ENCODE assay signal across 9 mouse cellular contexts in the genomic region with DNA sequence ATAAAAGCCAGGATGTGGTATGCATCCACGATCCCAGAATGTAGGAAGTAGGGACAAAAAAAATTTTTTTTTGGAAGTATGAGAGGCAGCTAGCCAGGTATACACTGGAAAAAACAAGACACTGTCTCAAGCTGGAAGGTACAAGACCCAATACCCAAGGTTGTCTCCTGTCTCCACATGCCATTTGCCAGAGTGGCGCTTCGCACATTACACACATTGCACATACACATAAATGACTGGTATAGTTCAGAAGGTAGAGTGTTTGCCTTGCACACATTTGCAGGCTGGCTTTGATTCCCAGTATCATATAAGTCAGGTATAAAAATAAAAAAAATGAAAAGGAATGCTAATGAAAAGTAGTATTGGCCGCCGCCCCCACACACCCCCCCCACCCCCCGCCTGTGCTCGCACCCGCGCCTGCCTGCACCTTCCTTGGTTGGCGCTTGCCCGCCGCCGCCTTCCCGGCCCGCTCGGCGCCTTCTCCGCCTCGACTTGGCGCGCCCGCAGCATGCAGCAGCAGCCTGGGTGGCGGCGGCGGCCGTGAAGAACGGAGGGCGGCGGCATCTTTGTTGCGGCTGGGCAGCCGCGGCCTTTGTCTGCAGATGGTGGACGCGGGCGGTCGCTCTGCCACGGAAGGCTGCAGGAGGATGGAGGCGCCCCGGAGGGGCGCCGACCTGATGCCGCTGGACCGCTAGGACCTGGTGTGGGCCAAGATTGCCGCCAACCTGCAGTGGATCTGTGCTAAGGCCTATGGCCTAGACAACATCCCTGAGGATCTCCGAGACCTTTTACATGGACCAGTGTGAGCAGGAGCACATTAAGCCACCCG.
DNase-seq lines count a peak whose midpoint lies in the region; ATAC-seq and TF ChIP-seq lines count a peak whose summit lies in the region.
"Had no signal": no experiment of that assay in that cellular context is flagged by ENCODE, and none has a peak within 500 bp of the region (broad histone marks: within the 10 kb centered on the region; RNA-seq: fewer than 3 reads in every experiment).

No protein-coding gene starts in this region.

- no peak overlapping the region for H3K27ac ChIP-seq in ES-E14 (ENCODE audit: insufficient read depth, low read depth, low read length, poor library complexity, severe bottlenecking)
- H3K27ac ChIP-seq in embryonic facial prominence, embryonic 10.5 days (replicated peaks) = peak overlapping the region; percentile 89
- no peak overlapping the region for H3K27ac ChIP-seq in intestine, embryonic 14.5 days (ENCODE audit: low read depth)
- H3K27ac ChIP-seq in neural tube, embryonic 14.5 days (ENCODE audit: low read depth, low read length) = 0 out of 2 replicates have a peak overlapping the region, but pooled peaks have one; percentile 23

- peak overlapping the region; percentile 68 for H3K9ac ChIP-seq in ES-E14 (ENCODE audit: insufficient read depth, low read depth, low read length, poor library complexity, severe bottlenecking)
- peak overlapping the region; percentile 51 for H3K9ac ChIP-seq in intestine, embryonic 14.5 days (ENCODE audit: low read length)
- H3K9ac ChIP-seq in neural tube, embryonic 14.5 days (replicated peaks; ENCODE audit: low read depth, low read length) = peak overlapping the region; percentile 68

- peak; percentile 80 for DNase-seq in heart, adult 11 months
- DNase-seq in heart, postnatal 36 days = no peak
- no peak for DNase-seq in ES-E14 (ENCODE audit: low read depth, low spot score)
- DNase-seq in embryonic facial prominence, embryonic 10.5 days (ENCODE audit: low spot score) = peak; percentile 65
- peak; percentile 58 for DNase-seq in intestine, embryonic 14.5 days (ENCODE audit: low spot score)
- no peak for DNase-seq in T-cell, adult 2 months (ENCODE audit: low spot score)
- DNase-seq in urinary bladder, postnatal 10 days (ENCODE audit: low spot score) = no peak

- no peaks in the 10 kb centered on the region for H3K36me3 ChIP-seq in ES-E14 (ENCODE audit: control insufficient read depth, insufficient read depth, low read length, poor library complexity, severe bottlenecking)
- peaks cover 11% of the 10 kb centered on the region; the same call in 1 of the 2 replicates for H3K36me3 ChIP-seq in embryonic facial prominence, embryonic 10.5 days (replicated peaks)
- H3K36me3 ChIP-seq in intestine, embryonic 14.5 days (ENCODE audit: control insufficient read depth, insufficient read depth, low read length) = no peaks in the 10 kb centered on the region
- no peaks in the 10 kb centered on the region for H3K36me3 ChIP-seq in neural tube, embryonic 14.5 days (ENCODE audit: control insufficient read depth, insufficient read depth, low read length)

- peak overlapping the region; percentile 62 to 75; a peak in 3 of 4 replicates for H3K4me3 ChIP-seq in ES-E14 (ENCODE audit: insufficient read depth in 1 of 2, low read depth in 1 of 2, low read length in 2 of 2, poor library complexity in 1 of 2, severe bottlenecking in 1 of 2)
- peak overlapping the region; percentile 57 for H3K4me3 ChIP-seq in embryonic facial prominence, embryonic 10.5 days
- H3K4me3 ChIP-seq in intestine, embryonic 14.5 days (ENCODE audit: low read depth, low read length) = peak overlapping the region; percentile 29
- H3K4me3 ChIP-seq in neural tube, embryonic 14.5 days (ENCODE audit: low read depth, low read length) = peak overlapping the region; percentile 23

- H3K9me3 ChIP-seq in ES-E14 (ENCODE audit: control insufficient read depth, insufficient read depth, low read depth, low read length) = no peaks in the 10 kb centered on the region
- H3K9me3 ChIP-seq in embryonic facial prominence, embryonic 10.5 days = 0 out of 2 replicates have a peak, but pooled peaks cover 2% of the 10 kb centered on the region
- H3K9me3 ChIP-seq in intestine, embryonic 14.5 days (ENCODE audit: control insufficient read depth, low read length) = no peaks in the 10 kb centered on the region
- H3K9me3 ChIP-seq in neural tube, embryonic 14.5 days (ENCODE audit: control insufficient read depth, low read length) = no peaks in the 10 kb centered on the region

- 0 out of 2 replicates have a peak, but pooled peaks have one; percentile 64 for ATAC-seq in intestine, embryonic 14.5 days (replicated peaks; ENCODE audit: low FRiP score, low TSS enrichment, low read depth)
- peak; percentile 73; the same call in 1 of the 2 replicates for ATAC-seq in neural tube, embryonic 14.5 days (ENCODE audit: low read depth)

- peak overlapping the region; percentile 65 for H3K4me2 ChIP-seq in intestine, embryonic 14.5 days (ENCODE audit: low read length)
- peak overlapping the region; percentile 59 for H3K4me2 ChIP-seq in neural tube, embryonic 14.5 days (ENCODE audit: low read depth, low read length)

- WGBS in embryonic facial prominence, embryonic 10.5 days = 14% methylated on average over 46 of the region's 46 CpGs
- WGBS in intestine, embryonic 14.5 days = 15% methylated on average over 46 of the region's 46 CpGs
- WGBS in neural tube, embryonic 14.5 days = 11% methylated on average over 39 of the region's 46 CpGs

- intact Hi-C loops in heart, postnatal 36 days (cut with DNase I) = no loop called here

- peaks cover 30% of the 10 kb centered on the region for H3K27me3 ChIP-seq in embryonic facial prominence, embryonic 10.5 days (replicated peaks; ENCODE audit: low read depth, poor library complexity, severe bottlenecking)
- H3K27me3 ChIP-seq in intestine, embryonic 14.5 days (replicated peaks; ENCODE audit: control insufficient read depth, insufficient read depth, low read length) = no peaks in the 10 kb centered on the region
- no peaks in the 10 kb centered on the region for H3K27me3 ChIP-seq in neural tube, embryonic 14.5 days (ENCODE audit: control insufficient read depth, insufficient read depth, low read length)
- H3K27me3 ChIP-seq: CH12.LX had no signal

- H3K4me1 ChIP-seq in ES-E14 (ENCODE audit: control insufficient read depth in 2 of 2, insufficient read depth in 2 of 2, low read length in 2 of 2, poor library complexity in 1 of 2) = no peaks in the 10 kb centered on the region
- peaks cover 29% of the 10 kb centered on the region for H3K4me1 ChIP-seq in embryonic facial prominence, embryonic 10.5 days
- H3K4me1 ChIP-seq in intestine, embryonic 14.5 days (replicated peaks; ENCODE audit: control insufficient read depth, insufficient read depth, low read length) = no peaks in the 10 kb centered on the region
- no peaks in the 10 kb centered on the region for H3K4me1 ChIP-seq in neural tube, embryonic 14.5 days (ENCODE audit: control insufficient read depth, insufficient read depth, low read length)

- in situ Hi-C loops in ES-E14 (cut with MboI; ENCODE audit: low sequenced_read_pairs in 2 of 2, unreplicated experiment in 2 of 2) = no loop called here

TF ChIP-seq in ES-E14, 5 proteins besides CTCF, POLR2A, EP300 and RAD21:
- TF ChIP-seq ZC3H11A (IDR thresholded peaks at IDR 0.05; ENCODE audit: borderline replicate concordance, low read depth, low read length) (no peak), MAFK (IDR thresholded peaks at IDR 0.05; ENCODE audit: insufficient read depth, low read depth, low read length) (no peak), ZNF384 (IDR thresholded peaks at IDR 0.05; ENCODE audit: low read depth, low read length) (no peak), CHD2 (IDR thresholded peaks at IDR 0.05; ENCODE audit: low read depth, low read length) (no peak), HCFC1 (IDR thresholded peaks at IDR 0.05; ENCODE audit: borderline replicate concordance, insufficient read depth, low read length) (no peak)

Comparison
In these comparisons a context has a peak if more than half of its experiments do, and no peak if none do; other contexts are left out.
1. DNase-seq: peak in heart, adult 11 months (single experiment), embryonic facial prominence, embryonic 10.5 days (single experiment) and intestine, embryonic 14.5 days (single experiment); none in heart, postnatal 36 days (0 of 2), ES-E14 (single experiment), T-cell, adult 2 months (single experiment) and urinary bladder, postnatal 10 days (single experiment).
2. H3K27ac ChIP-seq: peak in embryonic facial prominence, embryonic 10.5 days (single experiment) and neural tube, embryonic 14.5 days (single experiment); none in ES-E14 (single experiment) and intestine, embryonic 14.5 days (single experiment).
3. Peak in every context shown above with its lines, with median percentiles within 50 percentile points of each other: H3K4me3 ChIP-seq and H3K9ac ChIP-seq.